Mouse (Mus musculus): ENCODE data around the gene Fam3b.

DNA sequence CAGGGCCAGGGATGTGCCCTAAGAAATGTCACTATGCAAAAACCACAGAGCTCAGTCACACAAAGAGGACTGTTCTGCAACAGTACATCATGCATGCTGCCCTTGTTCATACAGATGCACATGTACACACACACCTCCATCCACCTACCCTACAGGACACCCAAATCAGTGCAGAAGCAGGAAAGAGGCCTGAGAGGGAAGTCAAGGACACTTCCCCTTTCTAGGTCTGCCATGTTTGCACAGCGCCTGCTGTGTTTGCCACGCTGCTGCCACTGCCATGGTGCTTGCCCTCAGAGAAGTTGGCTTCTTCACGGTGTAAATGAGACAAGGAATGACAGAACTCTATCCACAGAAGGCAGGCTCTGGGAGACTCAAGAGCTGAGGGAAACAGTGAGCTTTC lies 10.8 kb downstream of the Fam3b start:
- TF ChIP-seq CTCF (IDR thresholded peaks at IDR 0.05; ENCODE audit: low read depth) (no peak), EP300 (optimal IDR thresholded peaks at IDR 0.05) (no peak)
